Mouse (Mus musculus) midbrain, embryonic 16.5 days (tissue): ENCODE measurements around the gene Plekhh3. TPM values are rescaled to one million over a fixed set of nuclear protein-coding genes. Genes with fewer than 3 reads are reported as not detected.
A peak's percentile ranks its signal among the peaks of the same experiment; 100 is the strongest.
"Not testable (repeated sequence)": the region's sequence is repeated elsewhere in the genome, so short reads cannot be mapped to it uniquely, and the experiment has no call there.

ENCODE experiments used
- ATAC-seq: fragments of 200-750 bp; cut with Nextera tagmentation; 2 replicates; pipeline ENCODE4 v1.8.0; 2017; ENCODE audit warnings: moderate TSS enrichment
- H3K27ac ChIP-seq: fragments of 300-500 bp; sonication (generic); 2 replicates; pipeline ENCODE4 v1.5.1; 2014; ENCODE audit warnings: mild to moderate bottlenecking, low read length, mixed read lengths
- H3K27me3 ChIP-seq: fragments of 300-500 bp; sonication (generic); 2 replicates; pipeline ENCODE4 v1.6.1; 2014; ENCODE audit warnings: low read depth, low read length, mixed read lengths; ENCODE audit not compliant: control insufficient read depth, insufficient read depth
- H3K36me3 ChIP-seq: fragments of 300-500 bp; sonication (generic); 2 replicates; pipeline ENCODE4 v1.6.1; 2014; ENCODE audit warnings: mild to moderate bottlenecking, low read length, moderate library complexity, mixed read lengths; ENCODE audit not compliant: control insufficient read depth, insufficient read depth
- H3K4me1 ChIP-seq: fragments of 300-500 bp; sonication (generic); 2 replicates; pipeline ENCODE4 v1.6.1; 2014; ENCODE audit warnings: mild to moderate bottlenecking, low read length, mixed read lengths; ENCODE audit not compliant: control insufficient read depth, insufficient read depth
- H3K4me2 ChIP-seq: fragments of 300-500 bp; sonication (generic); 2 replicates; pipeline ENCODE4 v1.6.1; 2014; ENCODE audit warnings: mild to moderate bottlenecking, low read length, mixed read lengths
- H3K4me3 ChIP-seq: fragments of 300-500 bp; sonication (generic); 2 replicates; pipeline ENCODE4 v1.5.1; 2014; ENCODE audit warnings: low read depth, mild to moderate bottlenecking, low read length, moderate library complexity, mixed read lengths
- H3K9ac ChIP-seq: fragments of 300-500 bp; sonication (generic); 2 replicates; pipeline ENCODE4 v1.6.1; 2014; ENCODE audit warnings: low read depth, low read length, mixed read lengths
- H3K9me3 ChIP-seq: fragments of 300-500 bp; sonication (generic); replicated peaks from 2 replicates; pipeline ENCODE4 v1.6.1; 2014; ENCODE audit warnings: mild to moderate bottlenecking, low read length, mixed read lengths; ENCODE audit not compliant: control insufficient read depth, poor library complexity, severe bottlenecking
- WGBS: fragments of 180-500 bp; shearing (Covaris S2); extraction: QIAGEN DNeasy Blood & Tissue Kit; methylation state at CpG from one replicate; pipeline ENCODE4 v1.1.7; 2014; 5-methylcytosine and 5-hydroxymethylcytosine counted together
- polyA plus RNA-seq: library from polyadenylated mRNA; unstranded; fragments of >200 nt; fragmentation: Nextera tagmentation; extraction: Ambion mirVana; gene quantifications from 2 replicates; pipeline ENCODE4 v1.2.1, GENCODE M21; 2015

The Plekhh3 gene
- polyA plus RNA-seq, 1 experiment from 2014 or later, result 6.5 TPM

- no peak overlapping the region for H3K4me2 ChIP-seq
- WGBS, result 58% methylated on average over 5 of the region's 5 CpGs
- H3K4me3 ChIP-seq, result no peak overlapping the region
- H3K27ac ChIP-seq, result no peak overlapping the region
- no peak for ATAC-seq
- H3K9me3 ChIP-seq, result no peaks in the 10 kb centered on the region
- peaks cover 12% of the 10 kb centered on the region for H3K36me3 ChIP-seq
- H3K27me3 ChIP-seq, result peaks cover 50% of the 10 kb centered on the region
- no peak overlapping the region for H3K9ac ChIP-seq
- no peaks in the 10 kb centered on the region; the same call in 1 of the 2 replicates for H3K4me1 ChIP-seq
These were observed 8.8 kb downstream of the Plekhh3 start for GRCm38 (mm10) chr11:101162301-101162700.

GRCm38 (mm10) chr11:101161551-101161950 lies 9.6 kb downstream of the Plekhh3 start:
- Histone ChIP-seq H3K36me3 (peaks cover 12% of the 10 kb centered on the region), H3K27me3 (peaks cover 43% of the 10 kb centered on the region), H3K9ac (no peak overlapping the region), H3K27ac (no peak overlapping the region), H3K4me2 (no peak overlapping the region), H3K4me3 (no peak overlapping the region), H3K9me3 (no peaks in the 10 kb centered on the region), H3K4me1 (peaks cover 2% of the 10 kb centered on the region; the same call in 1 of the 2 replicates)
- 87% methylated on average over 15 of the region's 15 CpGs for WGBS
- no peak for ATAC-seq

- not testable (repeated sequence) for ATAC-seq, H3K4me1 ChIP-seq, H3K27ac ChIP-seq, H3K9ac ChIP-seq, H3K9me3 ChIP-seq, H3K4me2 ChIP-seq, H3K4me3 ChIP-seq
- Histone ChIP-seq H3K36me3 (peaks cover 12% of the 10 kb centered on the region), H3K27me3 (peaks cover 38% of the 10 kb centered on the region)
- 75% methylated on average over 8 of the region's 8 CpGs for WGBS
These were observed 10.1 kb downstream of the Plekhh3 start for GRCm38 (mm10) chr11:101160981-101161505.

GRCm38 (mm10) chr11:101160151-101160550 lies 11.0 kb downstream of the Plekhh3 start:
- H3K27ac ChIP-seq, H3K4me2 ChIP-seq, H3K9me3 ChIP-seq, ATAC-seq, H3K9ac ChIP-seq, H3K4me3 ChIP-seq: not testable (repeated sequence)
- peaks cover 29% of the 10 kb centered on the region for H3K27me3 ChIP-seq
- H3K4me1 ChIP-seq, result peaks cover 13% of the 10 kb centered on the region
- peaks cover 12% of the 10 kb centered on the region for H3K36me3 ChIP-seq
- 79% methylated on average over 8 of the region's 10 CpGs for WGBS

- Histone ChIP-seq H3K27me3 (no peaks in the 10 kb centered on the region; the same call in 1 of the 2 replicates), H3K4me3 (peak within 1 kb of the TSS; percentile 54), H3K36me3 (peaks cover 3% of the 10 kb centered on the region), H3K4me2 (peak within 1 kb of the TSS; percentile 81), H3K27ac (peak within 1 kb of the TSS; percentile 95), H3K4me1 (peaks cover 15% of the 10 kb centered on the region), H3K9ac (peak within 1 kb of the TSS; percentile 86), H3K9me3 (no peaks in the 10 kb centered on the region)
- ATAC-seq, result peak; percentile 95
- 1% methylated on average over 36 of the region's 36 CpGs for WGBS
These were observed 15.3 kb downstream of the Plekhh3 start, which contains the start of gene Tubg2 for GRCm38 (mm10) chr11:101155728-101156371. TSS of gene Tubg2 (plus strand) at chr11:101155907.

- peak overlapping the region; percentile 95 for H3K27ac ChIP-seq
These were observed 16.0 kb downstream of the Plekhh3 start for GRCm38 (mm10) chr11:101155151-101155550.

GRCm38 (mm10) chr11:101154648-101155047 lies 16.5 kb downstream of the Plekhh3 start:
- Histone ChIP-seq H3K27me3 (no peaks in the 10 kb centered on the region; the same call in 1 of the 2 replicates), H3K9me3 (no peaks in the 10 kb centered on the region), H3K4me3 (no peak overlapping the region), H3K9ac (no peak overlapping the region), H3K4me1 (peaks cover 15% of the 10 kb centered on the region), H3K4me2 (no peak overlapping the region), H3K27ac (no peak overlapping the region), H3K36me3 (peaks cover 3% of the 10 kb centered on the region)
- ATAC-seq, result no peak

More at GRCm38 (mm10) chr11:101155151-101155550, 16.0 kb downstream of the Plekhh3 start:
- Histone ChIP-seq H3K4me3 (peak overlapping the region; percentile 54; the same call in 1 of the 2 replicates), H3K36me3 (peaks cover 3% of the 10 kb centered on the region), H3K9ac (peak overlapping the region; percentile 86; the same call in 1 of the 2 replicates), H3K27me3 (no peaks in the 10 kb centered on the region; the same call in 1 of the 2 replicates), H3K4me2 (peak overlapping the region; percentile 81), H3K9me3 (no peaks in the 10 kb centered on the region), H3K4me1 (peaks cover 15% of the 10 kb centered on the region)
- 0 out of 2 replicates have a peak, but pooled peaks have one; percentile 11 for ATAC-seq
- 70% methylated on average over 6 of the region's 6 CpGs for WGBS

- H3K9me3 ChIP-seq, result no peaks in the 10 kb centered on the region
- H3K36me3 ChIP-seq, result no peaks in the 10 kb centered on the region
- WGBS, result 60% methylated on average over 1 of the region's 1 CpGs
- no peak for ATAC-seq
- H3K4me3 ChIP-seq, result no peak overlapping the region
- H3K27me3 ChIP-seq, result no peaks in the 10 kb centered on the region
- H3K4me2 ChIP-seq, result no peak overlapping the region
- H3K27ac ChIP-seq, result no peak overlapping the region
- H3K4me1 ChIP-seq, result peaks cover 15% of the 10 kb centered on the region
- H3K9ac ChIP-seq, result no peak overlapping the region
These were observed 18.3 kb downstream of the Plekhh3 start for GRCm38 (mm10) chr11:101152825-101153224.

GRCm38 (mm10) chr11:101151063-101151462 lies 20.1 kb downstream of the Plekhh3 start:
- H3K4me2 ChIP-seq, result no peak overlapping the region
- 57% methylated on average over 2 of the region's 2 CpGs for WGBS
- no peaks in the 10 kb centered on the region for H3K27me3 ChIP-seq
- peaks cover 15% of the 10 kb centered on the region for H3K4me1 ChIP-seq
- no peak overlapping the region for H3K4me3 ChIP-seq
- no peaks in the 10 kb centered on the region for H3K36me3 ChIP-seq
- H3K27ac ChIP-seq, result no peak overlapping the region
- no peak for ATAC-seq
- H3K9me3 ChIP-seq, result no peaks in the 10 kb centered on the region
- no peak overlapping the region for H3K9ac ChIP-seq
